Mouse (Mus musculus) spleen, adult 2 months (tissue): Measurements from ENCODE around the gene Gm29666. TPM values are rescaled to one million over a fixed set of nuclear protein-coding genes. Genes with fewer than 3 reads are reported as not detected.

Experiments
- DNase-seq, 2 experiments: peaks; one replicate each; pipeline versions ENCODE4 v3.0.0 to v3.0.0-alpha.2; 2012 to 2021; ENCODE audit warnings: low spot score in 2 of 2, low read depth in 1 of 2
- H3K27ac ChIP-seq: fragments of 200-500 bp; 2 replicates; pipeline ENCODE4 v1.5.1; 2012; ENCODE audit warnings: low read length, inconsistent platforms; ENCODE audit not compliant: insufficient read depth
- H3K27me3 ChIP-seq: fragments of 200-500 bp; 2 replicates; pipeline ENCODE4 v1.6.1; 2012; ENCODE audit warnings: mild to moderate bottlenecking, moderate library complexity, low read length, inconsistent platforms; ENCODE audit not compliant: control insufficient read depth, insufficient read depth
- H3K36me3 ChIP-seq: fragments of 200-500 bp; 2 replicates; pipeline ENCODE4 v1.6.1; 2012; ENCODE audit warnings: mild to moderate bottlenecking, low read length, inconsistent platforms; ENCODE audit not compliant: control insufficient read depth, insufficient read depth
- H3K4me1 ChIP-seq: fragments of 200-500 bp; 2 replicates; pipeline ENCODE4 v1.6.1; 2011; ENCODE audit warnings: inconsistent platforms; ENCODE audit not compliant: control insufficient read depth, insufficient read depth, insufficient read length
- H3K4me3 ChIP-seq: fragments of 200-500 bp; 2 replicates; pipeline ENCODE4 v1.5.1; 2011; ENCODE audit warnings: mild to moderate bottlenecking, inconsistent platforms; ENCODE audit not compliant: insufficient read depth, insufficient read length; ENCODE audit errors: extremely low read depth
- CTCF ChIP-seq: fragments of 200-500 bp; IDR thresholded peaks from 2 replicates; pipeline ENCODE4 v1.5.1; 2011; ENCODE audit warnings: mild to moderate bottlenecking, inconsistent platforms; ENCODE audit not compliant: insufficient read depth, insufficient read length, insufficient replicate concordance; ENCODE audit errors: extremely low read depth
- POLR2A ChIP-seq: fragments of 200-500 bp; IDR thresholded peaks from 2 replicates; pipeline ENCODE4 v1.6.1; 2011; ENCODE audit warnings: low read depth, low read length, inconsistent platforms
- WGBS: fragments of 180-500 bp; shearing (Covaris S2); methylation state at CpG from one replicate; pipeline ENCODE4 v1.1.7; 2018; 5-methylcytosine and 5-hydroxymethylcytosine counted together
- polyA plus RNA-seq: library from polyadenylated mRNA; depleted of rRNA; stranded (reverse); fragments of >200 nt; gene quantifications from 2 replicates; pipeline ENCODE4 v1.2.3, GENCODE M21; 2012

The Gm29666 gene
- polyA plus RNA-seq, 1 experiment: 0.21 TPM

DNA sequence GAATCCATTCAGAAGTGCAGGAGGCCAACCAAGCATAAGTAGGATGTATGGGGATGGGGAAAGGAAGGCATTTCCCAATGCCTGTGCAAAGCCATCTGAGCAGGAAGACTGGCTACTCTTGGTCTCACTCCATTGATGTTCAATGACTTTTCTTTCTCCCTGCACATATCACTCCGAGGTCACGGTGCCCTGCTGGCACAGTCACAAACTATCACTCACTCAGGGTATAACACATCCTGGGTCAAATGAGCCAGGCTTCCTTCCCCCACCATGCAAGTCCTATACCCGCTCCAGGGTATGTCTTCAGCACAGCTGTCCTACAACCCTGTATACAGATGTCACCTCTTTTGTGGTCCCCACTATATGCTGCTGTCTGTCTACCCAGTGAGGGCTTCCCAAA lies 38.5 kb upstream of the Gm29666 start:
- 97% methylated on average over 3 of the region's 3 CpGs for WGBS
- H3K4me1 ChIP-seq: no peaks in the 10 kb centered on the region
- DNase-seq: no peak
- TF ChIP-seq CTCF (no peak), POLR2A (no peak)
- H3K27me3 ChIP-seq: no peaks in the 10 kb centered on the region
- no peak overlapping the region for H3K27ac ChIP-seq
- H3K4me3 ChIP-seq: no peak overlapping the region
- H3K36me3 ChIP-seq: peaks cover 26% of the 10 kb centered on the region

DNA sequence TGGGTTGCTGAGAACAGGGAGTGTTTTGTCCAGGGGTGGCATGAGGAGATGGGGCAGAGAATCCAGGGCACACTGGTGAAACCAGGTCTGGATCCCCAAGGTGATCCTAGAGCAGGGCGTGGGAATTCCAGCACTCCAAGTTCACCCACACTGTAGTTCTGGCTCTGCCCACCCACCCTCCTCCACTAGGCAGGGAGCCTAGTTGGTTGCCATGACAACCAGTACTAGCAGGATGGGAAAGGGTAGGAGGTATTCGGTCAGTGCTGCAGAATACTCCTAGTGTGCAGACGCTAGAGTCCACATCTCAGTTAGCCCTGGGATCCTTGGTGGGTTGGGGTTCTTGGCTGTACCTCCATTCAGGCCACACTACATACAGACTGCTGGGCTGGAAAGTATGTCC lies 38.0 kb upstream of the Gm29666 start:
- H3K4me3 ChIP-seq: no peak overlapping the region
- TF ChIP-seq CTCF (no peak), POLR2A (no peak)
- H3K27me3 ChIP-seq: no peaks in the 10 kb centered on the region
- peaks cover 31% of the 10 kb centered on the region for H3K36me3 ChIP-seq
- H3K27ac ChIP-seq: no peak overlapping the region
- DNase-seq: no peak
- WGBS: 94% methylated on average over 3 of the region's 3 CpGs
- H3K4me1 ChIP-seq: no peaks in the 10 kb centered on the region

DNA sequence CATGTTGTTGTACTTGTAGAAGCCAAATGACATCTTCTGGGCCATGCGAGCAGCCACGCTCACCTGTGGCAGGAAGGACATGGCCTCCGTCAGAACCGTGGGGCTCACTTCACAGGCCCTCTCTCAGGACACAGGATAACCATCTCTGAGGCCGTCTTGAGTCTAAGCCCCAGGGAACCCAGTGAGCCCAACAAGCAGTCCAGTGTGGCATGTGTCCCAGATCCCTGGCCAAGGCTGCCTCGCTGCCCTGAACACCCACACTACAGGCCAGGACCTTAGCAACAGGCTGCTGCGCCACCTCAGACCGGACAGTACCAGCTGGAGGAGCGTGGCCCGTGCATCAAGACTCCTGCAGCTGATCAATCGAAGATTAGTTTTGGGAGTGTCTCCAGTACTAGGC lies 33.4 kb upstream of the Gm29666 start:
- Histone ChIP-seq H3K4me1 (no peaks in the 10 kb centered on the region), H3K36me3 (peaks cover 54% of the 10 kb centered on the region), H3K27ac (no peak overlapping the region), H3K4me3 (no peak overlapping the region), H3K27me3 (no peaks in the 10 kb centered on the region)
- WGBS: 91% methylated on average over 11 of the region's 11 CpGs
- no peak for DNase-seq
- TF ChIP-seq POLR2A (no peak), CTCF (no peak)

DNA sequence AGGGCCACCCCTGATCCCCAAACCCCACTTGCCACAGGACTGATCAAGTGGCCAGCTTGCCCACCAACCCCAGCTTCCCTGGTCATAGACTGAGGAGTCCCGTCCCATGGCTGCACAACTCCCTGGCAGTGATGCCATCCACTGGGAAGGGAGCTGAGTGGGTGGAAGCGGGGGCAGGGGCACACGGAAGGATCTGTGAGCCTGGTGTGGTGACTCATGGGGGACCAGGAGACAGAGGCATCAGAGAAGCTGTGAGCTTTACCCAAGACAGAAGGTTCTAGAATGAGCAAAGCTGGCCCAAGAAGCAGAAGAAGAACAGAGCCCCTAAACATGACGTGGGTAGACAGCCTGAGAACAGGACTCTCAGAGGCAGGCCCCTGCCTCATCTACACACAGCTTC lies 30.2 kb upstream of the Gm29666 start:
- DNase-seq: no peak
- Histone ChIP-seq H3K36me3 (peaks cover 43% of the 10 kb centered on the region), H3K4me1 (no peaks in the 10 kb centered on the region), H3K27me3 (no peaks in the 10 kb centered on the region), H3K27ac (no peak overlapping the region), H3K4me3 (no peak overlapping the region)
- TF ChIP-seq POLR2A: no peak
- TF ChIP-seq CTCF: no peak
- WGBS: 91% methylated on average over 4 of the region's 4 CpGs

DNA sequence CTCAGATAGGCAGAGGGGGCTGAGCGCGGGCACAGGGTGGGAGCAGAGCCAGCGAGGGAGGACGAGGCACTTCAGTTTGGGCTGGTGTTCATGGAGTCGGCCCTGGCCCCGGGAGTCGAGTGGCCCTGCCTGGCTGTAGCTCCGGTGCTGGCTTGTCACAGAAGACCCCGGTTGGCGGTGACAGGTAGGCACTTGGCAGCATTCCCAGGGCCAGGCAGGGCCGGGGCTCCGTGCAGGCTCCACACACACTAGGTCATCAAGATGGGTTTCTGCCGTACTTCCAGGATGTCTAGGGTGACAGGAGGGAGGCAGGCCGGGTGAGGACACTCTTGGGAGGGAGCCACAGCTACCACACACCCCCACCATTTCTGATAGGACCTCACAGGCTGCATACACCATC lies 29.2 kb upstream of the Gm29666 start:
- 95% methylated on average over 14 of the region's 14 CpGs for WGBS
- TF ChIP-seq CTCF (no peak), POLR2A (no peak)
- H3K36me3 ChIP-seq: peaks cover 41% of the 10 kb centered on the region
- no peaks in the 10 kb centered on the region for H3K27me3 ChIP-seq
- DNase-seq: no peak
- H3K27ac ChIP-seq: no peak overlapping the region
- no peak overlapping the region for H3K4me3 ChIP-seq
- no peaks in the 10 kb centered on the region for H3K4me1 ChIP-seq

DNA sequence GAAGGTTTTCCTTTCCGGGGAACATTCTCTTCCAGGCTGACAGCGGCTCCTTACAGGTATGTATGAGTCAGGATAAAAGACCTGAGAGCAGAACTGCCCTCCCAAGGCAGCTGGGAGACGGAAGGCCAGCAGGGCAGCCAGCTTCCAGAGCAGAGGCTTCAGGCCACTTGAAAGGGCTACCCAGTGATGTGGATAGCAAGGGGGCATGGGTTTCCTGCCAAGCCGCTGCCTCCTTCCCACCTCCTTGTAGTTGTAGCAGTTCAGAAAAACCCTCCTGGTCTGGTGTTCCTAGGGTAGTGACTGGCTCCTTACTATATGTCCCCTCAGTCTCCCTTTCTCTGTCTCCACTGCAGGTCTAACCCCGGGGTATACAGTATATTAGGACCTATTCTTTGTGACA lies 24.5 kb upstream of the Gm29666 start:
- Histone ChIP-seq H3K36me3 (peaks cover 25% of the 10 kb centered on the region), H3K4me3 (no peak overlapping the region), H3K27ac (no peak overlapping the region), H3K27me3 (no peaks in the 10 kb centered on the region), H3K4me1 (no peaks in the 10 kb centered on the region)
- DNase-seq: no peak
- 91% methylated on average over 5 of the region's 5 CpGs for WGBS
- TF ChIP-seq POLR2A (no peak), CTCF (no peak)

DNA sequence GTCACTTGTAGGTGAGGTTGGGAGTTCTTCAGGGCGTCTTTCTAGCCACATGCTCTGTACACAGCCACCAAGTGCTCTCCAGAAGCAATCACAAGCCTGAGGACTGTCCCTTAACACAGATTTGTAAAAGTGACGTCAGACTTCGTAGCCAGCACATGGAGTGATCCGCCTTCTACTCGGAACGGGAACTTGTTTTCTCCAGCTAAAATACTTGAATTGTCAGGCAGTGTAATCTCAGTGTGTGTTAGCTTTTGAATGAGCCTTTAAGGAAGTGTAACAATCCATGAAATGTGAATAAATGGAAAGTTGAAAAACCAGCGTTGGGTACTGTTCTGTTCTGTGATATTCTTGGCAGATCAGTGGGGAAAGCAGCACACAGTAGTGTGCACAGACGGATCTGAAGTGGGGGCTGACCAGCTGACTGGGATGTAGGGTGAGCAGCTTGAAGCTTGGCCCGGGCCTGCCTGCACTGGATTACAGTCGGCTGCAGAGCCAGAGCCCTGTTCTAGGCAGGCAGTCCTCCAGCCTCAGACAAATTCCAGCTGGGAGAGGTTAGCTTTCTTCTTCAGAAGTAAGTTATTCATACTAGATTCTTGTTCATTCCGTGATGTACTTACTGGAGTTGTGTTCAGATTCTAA lies 22.9 kb upstream of the Gm29666 start:
- Histone ChIP-seq H3K27me3 (no peaks in the 10 kb centered on the region), H3K4me3 (no peak overlapping the region), H3K4me1 (no peaks in the 10 kb centered on the region), H3K27ac (no peak overlapping the region), H3K36me3 (peaks cover 29% of the 10 kb centered on the region)
- no peak for TF ChIP-seq CTCF
- no peak for TF ChIP-seq POLR2A
- no peak for DNase-seq
- 94% methylated on average over 11 of the region's 11 CpGs for WGBS
